Mouse (Mus musculus) bone marrow, adult 2 months (tissue): ENCODE results near the gene Ptprn2. TPM values are rescaled to one million over a fixed set of nuclear protein-coding genes. Genes with fewer than 3 reads are reported as not detected.
"Not testable (repeated sequence)": the region's sequence is repeated elsewhere in the genome, so short reads cannot be mapped to it uniquely, and the experiment has no call there.

ENCODE experiments used
- H3K27ac ChIP-seq: fragments of 200-500 bp; 2 replicates; pipeline ENCODE4 v1.5.1; 2012; ENCODE audit warnings: low read depth, mild to moderate bottlenecking, control low read depth, inconsistent platforms, low read length; ENCODE audit not compliant: control insufficient read depth, poor library complexity, insufficient read depth
- H3K4me1 ChIP-seq: fragments of 200-500 bp; 2 replicates; pipeline ENCODE4 v1.6.1; 2011; ENCODE audit warnings: low read length; ENCODE audit not compliant: control insufficient read depth, insufficient read depth
- H3K4me3 ChIP-seq: fragments of 200-500 bp; replicated peaks from 2 replicates; pipeline ENCODE3; 2011; ENCODE audit warnings: mild to moderate bottlenecking, low read depth, low read length, control low read depth; ENCODE audit not compliant: control insufficient read depth
- CTCF ChIP-seq: fragments of 200-500 bp; IDR thresholded peaks from 2 replicates; pipeline ENCODE4 v1.5.1; 2011; ENCODE audit warnings: low read length, control low read depth; ENCODE audit not compliant: control insufficient read depth, insufficient read depth
- POLR2A ChIP-seq: fragments of 200-500 bp; IDR thresholded peaks from 2 replicates; pipeline ENCODE4 v1.6.1; 2011; ENCODE audit warnings: low read depth, mild to moderate bottlenecking, control low read depth, low read length, borderline replicate concordance; ENCODE audit not compliant: control insufficient read depth
- WGBS: fragments of 180-500 bp; shearing (Covaris S2); methylation state at CpG from one replicate; pipeline ENCODE4 v1.1.7; 2018; 5-methylcytosine and 5-hydroxymethylcytosine counted together
- polyA plus RNA-seq: library from polyadenylated mRNA; stranded (reverse); fragments of >200 nt; gene quantifications from 2 replicates; pipeline ENCODE4 v1.2.4, GENCODE M21; 2011; ENCODE audit warnings: low replicate concordance; ENCODE audit not compliant: missing spikeins, insufficient read depth, insufficient read length

Gene Ptprn2
- polyA plus RNA-seq, 1 experiment: 0.35 TPM

- 65% methylated on average over 8 of the region's 8 CpGs for WGBS
- H3K4me1 ChIP-seq: peaks cover 2% of the 10 kb centered on the region
- H3K27ac ChIP-seq: no peak overlapping the region
- no peak overlapping the region for H3K4me3 ChIP-seq
- TF ChIP-seq POLR2A (no peak), CTCF (no peak)
Observed at GRCm38 (mm10) chr12:116488836-116489235, 3.3 kb downstream of the Ptprn2 start.

GRCm38 (mm10) chr12:116490575-116491356, 5.2 kb downstream of the Ptprn2 start:
- Histone ChIP-seq H3K27ac (no peak overlapping the region), H3K4me3 (no peak overlapping the region), H3K4me1 (peaks cover 2% of the 10 kb centered on the region)
- WGBS: 78% methylated on average over 5 of the region's 5 CpGs
- TF ChIP-seq POLR2A (no peak), CTCF (no peak)

GRCm38 (mm10) chr12:116498666-116499065, 13.1 kb downstream of the Ptprn2 start:
- Histone ChIP-seq H3K4me3 (no peak overlapping the region), H3K27ac (no peak overlapping the region), H3K4me1 (no peaks in the 10 kb centered on the region)
- TF ChIP-seq POLR2A (no peak), CTCF (no peak)

- Histone ChIP-seq H3K27ac (no peak overlapping the region), H3K4me3 (no peak overlapping the region), H3K4me1 (no peaks in the 10 kb centered on the region)
- no peak for TF ChIP-seq CTCF
- TF ChIP-seq POLR2A: no peak
- 83% methylated on average over 11 of the region's 11 CpGs for WGBS
Observed at GRCm38 (mm10) chr12:116500652-116501051, 15.1 kb downstream of the Ptprn2 start.

- Histone ChIP-seq H3K4me3 (no peak overlapping the region), H3K4me1 (no peaks in the 10 kb centered on the region), H3K27ac (no peak overlapping the region)
- 69% methylated on average over 1 of the region's 1 CpGs for WGBS
- TF ChIP-seq POLR2A (no peak), CTCF (no peak)
Observed at GRCm38 (mm10) chr12:116512482-116512881, 27.0 kb downstream of the Ptprn2 start.

GRCm38 (mm10) chr12:116513788-116514187, 28.3 kb downstream of the Ptprn2 start:
- WGBS: 70% methylated on average over 2 of the region's 2 CpGs

GRCm38 (mm10) chr12:116515824-116516223, 30.3 kb downstream of the Ptprn2 start:
- H3K4me3 ChIP-seq: no peak overlapping the region
- TF ChIP-seq POLR2A (no peak), CTCF (no peak)

More at GRCm38 (mm10) chr12:116513788-116514187, 28.3 kb downstream of the Ptprn2 start:
- H3K4me1 ChIP-seq, H3K4me3 ChIP-seq, H3K27ac ChIP-seq: not testable (repeated sequence)

GRCm38 (mm10) chr12:116528861-116529260, 43.3 kb downstream of the Ptprn2 start:
- Histone ChIP-seq H3K27ac (no peak overlapping the region), H3K4me3 (no peak overlapping the region), H3K4me1 (no peaks in the 10 kb centered on the region)
- WGBS: 67% methylated on average over 4 of the region's 4 CpGs
- no peak for TF ChIP-seq POLR2A

More at GRCm38 (mm10) chr12:116515824-116516223, 30.3 kb downstream of the Ptprn2 start:
- Histone ChIP-seq H3K27ac (no peak overlapping the region), H3K4me1 (no peaks in the 10 kb centered on the region)

GRCm38 (mm10) chr12:116533281-116533680, 47.8 kb downstream of the Ptprn2 start:
- Histone ChIP-seq H3K4me1 (no peaks in the 10 kb centered on the region), H3K4me3 (no peak overlapping the region), H3K27ac (no peak overlapping the region)
- TF ChIP-seq POLR2A (no peak), CTCF (no peak)
